Mouse (Mus musculus): ENCODE data around the gene Slc30a10. TPM values are rescaled to one million over a fixed set of nuclear protein-coding genes. Genes with fewer than 3 reads are reported as not detected.

Slc30a10 gene
- polyA plus RNA-seq (2016; fragmentation: Nextera tagmentation; extraction: Ambion mirVana), result 3.5 and 3.9 TPM in 2 replicates

DNA sequence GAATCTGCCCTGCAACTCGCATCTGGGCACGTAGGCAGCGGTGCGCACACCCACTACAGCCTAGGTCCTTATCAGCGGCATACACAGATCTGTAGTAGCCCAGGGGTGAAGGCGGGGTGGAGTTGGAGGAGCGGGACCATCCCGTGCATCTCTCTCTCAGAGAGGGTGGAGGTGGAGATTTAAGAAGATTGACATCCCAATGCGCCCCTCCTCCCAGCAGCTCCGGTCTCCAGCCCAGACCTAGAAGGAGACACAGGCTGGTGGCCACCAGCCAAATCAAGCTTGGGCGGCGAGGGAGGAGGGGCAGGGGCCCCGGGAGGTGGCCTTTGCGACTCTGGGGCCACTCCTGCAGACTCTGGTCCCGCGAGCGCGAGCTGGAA, at the start of gene Slc30a10:
Gene Slc30a10, plus strand, starts transcription at position 274 of the 380 bp plus-strand sequence.
- peak; percentile 94 for DNase-seq (ENCODE audit: low spot score)
- Histone ChIP-seq H3K4me3 (peak within 1 kb of the TSS; percentile 77), H3K36me3 (no peaks in the 10 kb centered on the region), H3K4me1 (peaks cover 15% of the 10 kb centered on the region), H3K27me3 (ENCODE audit: insufficient read depth, poor library complexity, severe bottlenecking) (peaks cover 48% of the 10 kb centered on the region), H3K27ac (peak within 1 kb of the TSS; percentile 87), H3K9me3 (no peaks in the 10 kb centered on the region)
- WGBS, result 1% methylated on average over 18 of the region's 18 CpGs

GRCm38 (mm10) chr1:185405921-185406320, 48.7 kb upstream of the Slc30a10 start:
- Histone ChIP-seq H3K4me1 (no peaks in the 10 kb centered on the region), H3K27me3 (ENCODE audit: insufficient read depth, poor library complexity, severe bottlenecking) (no peaks in the 10 kb centered on the region), H3K9me3 (no peaks in the 10 kb centered on the region), H3K27ac (no peak overlapping the region), H3K36me3 (peaks cover 85% of the 10 kb centered on the region), H3K4me3 (no peak overlapping the region)
- 86% methylated on average over 10 of the region's 10 CpGs for WGBS
- DNase-seq (ENCODE audit: low spot score), result no peak

DNA sequence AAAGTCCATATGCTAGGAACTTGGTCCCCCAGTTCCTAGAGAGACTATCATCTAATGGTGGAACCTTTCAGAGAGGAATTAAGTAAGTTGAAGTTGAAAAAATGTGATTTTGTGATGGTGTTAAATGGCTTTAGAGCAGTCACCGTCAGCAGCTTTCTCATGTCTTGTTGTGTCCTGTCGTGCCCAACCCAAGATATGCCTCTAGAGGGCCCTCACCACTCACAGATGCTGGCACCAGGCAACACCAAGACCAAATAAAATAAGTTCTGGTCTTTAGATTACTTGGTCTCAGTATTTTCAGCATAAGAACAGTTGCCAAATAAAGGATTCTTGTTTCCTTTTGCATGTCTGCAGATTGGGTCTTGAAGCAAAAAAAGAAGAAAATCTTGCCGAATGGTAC, 44.8 kb upstream of the Slc30a10 start:
- no peaks in the 10 kb centered on the region for H3K27me3 ChIP-seq (ENCODE audit: insufficient read depth, poor library complexity, severe bottlenecking)
- no peak for DNase-seq (ENCODE audit: low spot score)
- no peaks in the 10 kb centered on the region for H3K9me3 ChIP-seq
- no peaks in the 10 kb centered on the region for H3K4me1 ChIP-seq
- H3K36me3 ChIP-seq, result peaks cover 95% of the 10 kb centered on the region
- WGBS, result 80% methylated on average over 3 of the region's 3 CpGs
- no peak overlapping the region for H3K4me3 ChIP-seq
- H3K27ac ChIP-seq, result no peak overlapping the region

- Histone ChIP-seq H3K4me3 (no peak overlapping the region), H3K27me3 (ENCODE audit: insufficient read depth, poor library complexity, severe bottlenecking) (no peaks in the 10 kb centered on the region), H3K4me1 (no peaks in the 10 kb centered on the region), H3K9me3 (no peaks in the 10 kb centered on the region), H3K27ac (no peak overlapping the region), H3K36me3 (peaks cover 90% of the 10 kb centered on the region)
- DNase-seq (ENCODE audit: low spot score), result no peak
- 90% methylated on average over 9 of the region's 9 CpGs for WGBS
These were observed 36.6 kb upstream of the Slc30a10 start for GRCm38 (mm10) chr1:185418011-185418410.

DNA sequence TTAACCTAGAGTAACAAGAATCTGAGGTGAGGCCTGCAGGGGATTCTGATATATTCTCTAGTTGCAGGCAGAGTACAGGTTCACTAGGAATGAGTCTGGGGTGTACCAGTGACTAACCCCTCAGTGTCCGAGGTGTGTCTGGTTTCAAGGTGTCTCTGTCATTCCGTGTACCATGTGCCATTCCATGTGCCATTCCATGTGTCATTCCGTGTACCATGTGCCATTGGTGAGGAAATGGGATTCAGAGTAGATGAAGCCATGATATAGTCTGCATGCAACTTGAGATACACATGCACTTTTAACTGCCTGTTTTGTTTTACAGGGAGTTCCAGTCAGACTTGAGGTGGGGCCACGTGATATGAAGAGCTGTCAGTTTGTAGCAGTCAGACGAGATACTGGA, 34.8 kb upstream of the Slc30a10 start:
- no peaks in the 10 kb centered on the region for H3K27me3 ChIP-seq (ENCODE audit: insufficient read depth, poor library complexity, severe bottlenecking)
- no peak overlapping the region for H3K4me3 ChIP-seq
- 86% methylated on average over 5 of the region's 5 CpGs for WGBS
- peaks cover 90% of the 10 kb centered on the region for H3K36me3 ChIP-seq
- no peaks in the 10 kb centered on the region for H3K4me1 ChIP-seq
- DNase-seq (ENCODE audit: low spot score), result no peak
- H3K27ac ChIP-seq, result no peak overlapping the region
- no peaks in the 10 kb centered on the region for H3K9me3 ChIP-seq

DNA sequence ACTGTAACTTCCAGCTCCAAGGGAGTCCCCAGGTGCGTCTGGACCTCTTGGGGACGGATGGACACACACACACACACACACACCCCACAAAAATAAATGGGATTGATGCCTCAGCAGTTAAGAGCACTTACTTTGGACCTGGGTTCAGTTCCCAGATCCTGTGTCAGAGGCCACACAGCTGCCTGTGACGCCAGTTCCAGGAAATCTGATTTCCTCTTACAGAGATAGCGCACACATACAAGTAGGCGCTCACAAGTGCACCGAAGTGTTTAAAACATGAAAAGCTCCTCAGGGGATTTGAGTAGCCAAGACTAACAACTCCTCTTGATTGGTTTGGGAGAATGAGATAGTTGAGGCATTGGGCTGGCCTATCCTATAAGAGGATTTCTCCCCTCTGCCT, 33.9 kb upstream of the Slc30a10 start:
- Histone ChIP-seq H3K4me3 (no peak overlapping the region), H3K9me3 (no peaks in the 10 kb centered on the region), H3K27me3 (ENCODE audit: insufficient read depth, poor library complexity, severe bottlenecking) (no peaks in the 10 kb centered on the region), H3K36me3 (peaks cover 91% of the 10 kb centered on the region), H3K27ac (no peak overlapping the region), H3K4me1 (no peaks in the 10 kb centered on the region)
- no peak for DNase-seq (ENCODE audit: low spot score)
- WGBS, result 85% methylated on average over 6 of the region's 6 CpGs

GRCm38 (mm10) chr1:185426583-185426982, 28.1 kb upstream of the Slc30a10 start:
- DNase-seq (ENCODE audit: low spot score), result no peak
- Histone ChIP-seq H3K27me3 (ENCODE audit: insufficient read depth, poor library complexity, severe bottlenecking) (no peaks in the 10 kb centered on the region), H3K36me3 (peaks cover 79% of the 10 kb centered on the region), H3K4me3 (no peak overlapping the region), H3K4me1 (no peaks in the 10 kb centered on the region), H3K9me3 (no peaks in the 10 kb centered on the region), H3K27ac (no peak overlapping the region)
- WGBS, result 95% methylated on average over 5 of the region's 5 CpGs

DNA sequence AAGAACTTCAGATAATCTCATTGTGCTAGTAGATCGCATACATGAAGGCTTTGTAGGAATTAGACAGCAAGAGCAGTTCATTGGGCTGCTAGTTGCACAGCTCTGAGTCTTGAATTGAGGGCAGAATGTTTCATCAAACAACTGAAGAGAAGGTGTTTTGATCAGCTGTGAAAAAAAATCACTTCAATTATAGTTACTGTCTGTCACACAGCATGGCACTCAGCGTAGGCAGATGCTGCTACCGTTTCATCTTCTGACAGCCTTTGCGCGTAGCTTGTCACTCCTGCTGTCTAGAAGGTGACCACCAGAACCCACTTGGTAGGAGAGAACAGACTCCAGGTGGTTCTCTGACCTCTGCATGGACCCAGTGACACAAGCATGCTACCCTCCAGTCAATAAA, 24.2 kb upstream of the Slc30a10 start:
- Histone ChIP-seq H3K4me1 (no peaks in the 10 kb centered on the region), H3K27me3 (ENCODE audit: insufficient read depth, poor library complexity, severe bottlenecking) (0 out of 2 replicates have a peak, but pooled peaks cover under 1% of the 10 kb centered on the region), H3K4me3 (no peak overlapping the region), H3K36me3 (peaks cover 45% of the 10 kb centered on the region), H3K27ac (no peak overlapping the region), H3K9me3 (no peaks in the 10 kb centered on the region)
- 90% methylated on average over 5 of the region's 5 CpGs for WGBS
- no peak for DNase-seq (ENCODE audit: low spot score)

DNA sequence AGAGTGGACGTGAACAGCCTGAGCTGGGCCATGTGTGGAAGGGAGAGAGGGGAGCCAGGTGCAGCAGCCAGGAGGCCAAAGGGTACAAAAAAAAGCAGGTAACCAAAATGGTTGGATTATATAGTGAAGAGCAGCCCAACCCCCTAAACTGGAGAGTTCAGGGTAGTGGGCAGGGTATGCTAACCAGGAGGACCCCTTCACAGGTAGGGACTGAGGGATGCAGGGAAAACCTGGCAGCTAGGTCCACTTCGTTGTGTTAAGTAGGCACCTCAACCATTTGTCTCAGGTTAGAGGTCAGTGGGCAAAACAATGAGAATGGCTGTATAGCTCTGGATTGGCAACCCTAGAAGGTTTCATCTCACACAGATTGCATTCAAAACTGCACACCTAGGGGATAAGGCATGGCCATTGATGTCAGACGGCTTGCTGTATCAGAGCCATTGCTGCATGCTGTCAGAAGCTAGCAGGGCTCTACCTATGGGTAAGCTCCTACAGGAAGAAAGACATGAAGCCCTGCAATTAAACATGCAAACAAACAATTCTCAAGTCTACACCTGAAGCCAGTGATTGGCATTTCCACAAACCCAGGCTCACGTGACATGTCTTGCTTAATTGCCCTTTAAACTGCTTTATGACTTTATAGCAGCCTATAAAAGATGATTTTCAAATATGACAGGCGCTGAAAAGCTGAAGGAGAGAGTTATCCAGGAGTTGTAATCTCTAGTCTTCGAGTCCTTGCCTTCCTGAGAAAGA, 23.2 kb upstream of the Slc30a10 start:
- no peak for DNase-seq (ENCODE audit: low spot score)
- 0 out of 2 replicates have a peak, but pooled peaks cover 6% of the 10 kb centered on the region for H3K27me3 ChIP-seq (ENCODE audit: insufficient read depth, poor library complexity, severe bottlenecking)
- no peaks in the 10 kb centered on the region for H3K4me1 ChIP-seq
- no peak overlapping the region for H3K4me3 ChIP-seq
- no peak overlapping the region for H3K27ac ChIP-seq
- no peaks in the 10 kb centered on the region for H3K9me3 ChIP-seq
- WGBS, result 73% methylated on average over 6 of the region's 6 CpGs
- H3K36me3 ChIP-seq, result peaks cover 38% of the 10 kb centered on the region

- H3K4me3 ChIP-seq, result no peak overlapping the region
- H3K36me3 ChIP-seq, result peaks cover 32% of the 10 kb centered on the region
- WGBS, result 86% methylated on average over 13 of the region's 13 CpGs
- H3K9me3 ChIP-seq, result no peaks in the 10 kb centered on the region
- 0 out of 2 replicates have a peak, but pooled peaks cover 6% of the 10 kb centered on the region for H3K27me3 ChIP-seq (ENCODE audit: insufficient read depth, poor library complexity, severe bottlenecking)
- H3K27ac ChIP-seq, result no peak overlapping the region
- no peak for DNase-seq (ENCODE audit: low spot score)
- H3K4me1 ChIP-seq, result no peaks in the 10 kb centered on the region
These were observed 22.7 kb upstream of the Slc30a10 start for GRCm38 (mm10) chr1:185431998-185432317.

- Histone ChIP-seq H3K27ac (no peak overlapping the region), H3K27me3 (ENCODE audit: insufficient read depth, poor library complexity, severe bottlenecking) (0 out of 2 replicates have a peak, but pooled peaks cover 6% of the 10 kb centered on the region), H3K36me3 (peaks cover 22% of the 10 kb centered on the region), H3K4me1 (no peaks in the 10 kb centered on the region), H3K9me3 (no peaks in the 10 kb centered on the region), H3K4me3 (no peak overlapping the region)
- 73% methylated on average over 6 of the region's 6 CpGs for whole genome bisulfite sequencing
- no peak for DNase-seq (ENCODE audit: low spot score)
These were observed 21.5 kb upstream of the Slc30a10 start for GRCm38 (mm10) chr1:185433112-185433511.

GRCm38 (mm10) chr1:185438841-185439580, 15.6 kb upstream of the Slc30a10 start:
- H3K9me3 ChIP-seq, result no peaks in the 10 kb centered on the region
- no peak overlapping the region for H3K27ac ChIP-seq
- no peaks in the 10 kb centered on the region for H3K36me3 ChIP-seq
- no peak for DNase-seq (ENCODE audit: low spot score)
- H3K4me1 ChIP-seq, result no peaks in the 10 kb centered on the region
- 62% methylated on average over 9 of the region's 9 CpGs for WGBS
- no peak overlapping the region for H3K4me3 ChIP-seq
- H3K27me3 ChIP-seq (ENCODE audit: insufficient read depth, poor library complexity, severe bottlenecking), result 0 out of 2 replicates have a peak, but pooled peaks cover 6% of the 10 kb centered on the region

- Histone ChIP-seq H3K27ac (no peak overlapping the region), H3K9me3 (no peaks in the 10 kb centered on the region), H3K4me1 (no peaks in the 10 kb centered on the region), H3K4me3 (no peak overlapping the region), H3K27me3 (ENCODE audit: insufficient read depth, poor library complexity, severe bottlenecking) (no peaks in the 10 kb centered on the region), H3K36me3 (no peaks in the 10 kb centered on the region)
- 75% methylated on average over 18 of the region's 18 CpGs for WGBS
- DNase-seq (ENCODE audit: low spot score), result no peak
These were observed 12.8 kb upstream of the Slc30a10 start for GRCm38 (mm10) chr1:185441703-185442472.

Measured in heart, embryonic 10.5 days (tissue).